Mouse (Mus musculus): ENCODE results near the gene Cmtm2a. TPM values are rescaled to one million over a fixed set of nuclear protein-coding genes. Genes with fewer than 3 reads are reported as not detected.

Cmtm2a gene
- polyA plus RNA-seq (2017; shearing (Covaris generic)), result not detected

DNA sequence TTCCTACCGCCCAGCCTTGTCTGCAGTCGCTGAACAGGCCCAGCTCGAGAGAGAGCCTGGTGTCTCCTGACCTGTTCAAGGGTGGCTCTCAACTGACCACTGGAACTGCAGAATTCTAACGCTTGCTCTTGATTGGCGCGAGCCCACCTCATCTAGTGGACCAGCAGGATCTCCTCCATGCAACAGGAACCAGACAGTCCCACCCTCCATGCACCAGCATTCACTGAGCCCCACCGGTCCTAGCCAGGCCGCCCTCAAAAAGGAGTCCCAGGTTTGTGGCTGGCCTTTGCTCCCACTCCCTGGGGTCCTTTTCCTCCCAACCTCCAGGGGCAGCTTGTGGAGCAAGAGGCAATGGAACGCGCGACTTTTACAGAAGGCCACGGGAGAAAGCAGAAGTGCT is at the start of gene Cmtm2a:
Cmtm2a (minus strand) TSS at position 101 of the 400 bp plus-strand sequence.

DNA sequence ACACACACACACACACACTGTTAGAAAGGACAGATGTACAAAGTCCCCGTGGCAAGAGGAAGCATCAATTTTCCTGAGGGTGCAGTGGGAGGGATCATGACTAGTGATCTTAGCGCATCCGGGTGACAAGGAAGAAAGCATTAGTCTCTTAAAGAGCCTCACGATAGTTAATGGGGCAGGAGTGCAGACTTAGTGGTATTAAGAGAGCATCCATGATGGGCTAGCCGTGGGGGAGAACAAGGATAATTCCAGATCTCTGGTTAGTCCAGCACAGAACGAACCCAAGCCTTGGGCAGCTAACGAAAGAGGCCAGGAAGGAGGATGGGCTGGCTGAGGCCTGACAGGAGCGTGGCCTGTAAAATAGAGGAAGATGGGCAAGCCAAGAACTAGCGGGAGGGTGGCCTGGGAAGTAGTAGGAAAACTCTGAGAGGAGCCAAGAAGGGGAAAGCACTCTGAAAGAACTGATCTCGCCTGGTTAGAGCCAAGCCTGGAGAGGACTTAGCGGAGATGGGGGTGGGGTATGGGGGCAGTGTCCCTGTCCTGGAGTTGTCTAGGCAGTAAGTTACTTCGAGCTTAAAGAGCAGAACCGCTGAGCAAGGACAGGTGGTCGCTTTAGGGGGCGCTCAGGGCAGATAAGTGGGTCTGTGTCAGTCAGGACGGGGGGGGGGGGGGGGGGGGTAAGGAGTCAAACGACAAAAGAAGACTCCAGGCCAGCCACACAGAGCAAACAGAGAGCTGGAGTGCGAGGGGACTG is 46.4 kb upstream of the Cmtm2a start, which contains the start of gene Cmtm3:
Cmtm3 (plus strand) TSS at position 182 of the 754 bp plus-strand sequence.

DNA sequence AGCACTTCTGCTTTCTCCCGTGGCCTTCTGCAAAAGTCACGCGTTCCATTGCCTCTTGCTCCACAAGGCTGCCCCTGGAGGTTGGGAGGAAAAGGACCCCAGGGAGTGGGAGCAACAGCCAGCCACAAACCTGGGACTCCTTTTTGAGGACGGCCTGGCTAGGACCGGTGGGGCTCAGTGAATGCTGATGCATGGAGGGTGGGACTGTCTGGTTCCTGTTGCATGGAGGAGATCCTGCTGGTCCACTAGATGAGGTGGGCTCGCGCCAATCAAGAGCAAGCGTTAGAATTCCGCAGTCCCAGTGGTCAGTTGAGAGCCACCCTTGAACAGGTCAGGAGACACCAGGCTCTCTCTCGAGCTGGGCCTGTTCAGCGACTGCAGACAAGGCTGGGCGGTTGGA is 28.9 kb upstream of the Cmtm2a start, which contains the start of gene Cmtm2b:
Cmtm2b (plus strand) TSS at position 301 of the 400 bp plus-strand sequence.

DNA sequence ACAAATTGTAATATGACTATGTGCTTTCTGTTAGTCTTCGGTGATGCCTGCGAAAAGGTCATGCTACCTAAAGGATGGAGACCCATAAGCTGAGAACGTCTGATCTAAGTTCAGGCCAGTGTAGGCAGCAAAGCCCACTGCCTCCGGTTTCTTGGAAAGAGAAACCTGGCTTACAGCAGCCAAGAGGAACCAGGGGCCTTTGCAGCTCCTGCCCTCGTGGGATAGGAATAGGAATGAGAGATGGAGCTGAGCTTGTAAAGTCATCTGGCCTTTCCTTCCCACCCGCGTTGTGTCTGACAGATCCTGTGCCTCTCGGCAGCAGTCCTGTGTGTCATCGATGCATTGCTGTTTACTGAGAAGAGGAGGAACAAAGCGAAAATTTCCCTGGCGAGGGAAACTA is 28.3 kb upstream of the Cmtm2a start, which contains the start of gene Gm11020:
Gm11020 (plus strand) TSS at position 301 of the 400 bp plus-strand sequence.

DNA sequence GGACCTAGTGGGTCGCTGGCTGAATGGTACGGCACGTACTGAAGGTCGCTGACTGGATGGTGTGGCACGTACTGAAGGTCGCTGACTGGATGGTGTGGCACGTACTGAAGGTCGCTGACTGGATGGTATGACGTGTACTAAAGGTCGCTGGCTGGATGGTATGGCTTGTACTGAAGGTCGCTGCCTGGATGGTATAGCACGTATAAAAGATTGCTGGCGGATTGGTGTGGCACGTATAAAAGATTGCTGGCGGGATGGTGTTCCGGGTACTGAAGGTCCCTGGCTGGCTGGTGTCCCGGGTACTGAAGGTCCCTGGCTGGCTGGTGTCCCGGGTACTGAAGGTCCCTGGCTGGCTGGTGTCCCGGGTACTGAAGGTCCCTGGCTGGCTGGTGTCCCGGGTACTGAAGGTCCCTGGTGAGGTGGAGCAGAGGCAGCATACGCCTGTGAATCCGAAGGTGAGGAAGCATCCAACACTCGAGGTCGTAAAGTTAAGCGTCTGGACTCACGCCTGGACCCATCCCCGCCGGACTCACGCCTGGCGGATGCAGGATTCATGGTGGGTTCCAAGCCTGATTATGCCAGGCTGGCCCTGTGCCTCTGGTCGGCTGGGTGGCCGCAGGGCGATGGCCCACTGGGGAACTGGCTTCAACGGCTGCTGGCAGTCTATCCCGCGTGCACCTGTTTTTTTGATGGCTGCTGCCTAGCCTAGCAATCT is 16.6 kb upstream of the Cmtm2a start, which contains the start of the genes Gm45711 and Cmtm1:
Gm45711 (minus strand) TSS at position 641 of the 715 bp plus-strand sequence.
Cmtm1 (minus strand) TSS at position 705 of the 715 bp plus-strand sequence.

DNA sequence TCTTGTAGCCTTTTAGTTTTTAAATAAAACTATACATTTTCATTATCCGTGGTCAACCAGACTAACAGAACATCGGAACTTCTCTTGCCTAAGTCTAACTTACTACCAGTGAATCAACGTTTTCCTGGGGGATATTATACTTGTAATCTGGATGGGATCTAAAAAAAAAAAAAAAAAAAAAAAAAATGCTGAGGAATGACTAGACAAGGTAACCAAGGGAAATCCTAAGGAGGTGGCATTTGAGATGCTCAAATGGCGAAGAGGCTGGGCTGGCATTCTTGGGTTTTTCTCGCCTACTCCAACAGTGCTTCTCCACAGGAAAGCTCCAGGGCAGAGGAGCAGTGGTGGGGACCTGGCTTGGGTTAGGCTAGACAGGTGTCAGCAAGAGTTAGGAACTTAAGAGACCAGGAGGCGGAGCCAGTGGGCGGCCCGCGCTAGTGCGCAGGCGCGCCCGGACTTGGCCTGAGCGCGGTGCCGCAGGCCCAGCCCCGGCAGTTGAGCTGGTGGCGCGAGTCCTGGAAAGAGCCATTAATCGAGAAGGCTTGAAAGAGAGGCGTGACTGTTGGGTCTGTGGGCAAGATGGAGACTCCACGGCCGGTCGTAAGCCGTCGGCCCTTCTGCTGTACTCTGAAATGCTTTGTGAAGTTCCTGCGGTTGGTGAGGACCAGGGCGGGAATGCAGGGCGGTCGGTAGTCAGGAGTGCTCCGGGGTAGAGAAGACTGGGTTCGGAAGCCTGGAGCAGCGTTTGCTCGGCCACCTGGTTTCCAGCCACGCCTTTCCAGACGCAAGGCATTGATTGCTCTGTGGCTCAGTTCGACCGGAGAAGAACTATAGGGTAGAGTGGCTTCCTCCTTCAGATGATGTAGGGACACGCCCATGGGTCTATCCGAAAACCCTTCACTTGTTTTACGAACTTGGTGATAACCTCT is 42.3 kb downstream of the Cmtm2a start, which contains the start of gene Cklf:
Cklf (plus strand) TSS at position 423 of the 929 bp plus-strand sequence.

DNA sequence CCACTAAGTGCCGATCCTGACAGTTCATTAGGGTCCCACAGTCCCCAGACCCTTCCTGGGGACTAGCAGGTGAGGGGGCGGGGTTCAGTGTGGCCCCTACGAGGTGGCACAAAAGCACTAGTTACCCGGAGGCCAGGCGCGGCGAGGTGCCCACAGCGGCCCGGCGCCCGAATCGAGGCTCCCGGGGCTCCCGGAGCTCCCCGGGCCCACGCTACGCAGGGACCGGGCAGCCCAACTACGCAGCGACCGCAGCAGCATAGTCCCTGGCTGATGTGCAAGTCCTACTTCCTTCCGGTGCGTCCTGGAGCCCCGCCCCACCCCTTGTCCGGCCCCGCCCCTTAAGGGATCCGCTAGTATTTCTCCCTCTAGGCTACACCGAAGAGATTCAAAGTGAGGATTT is 44.7 kb downstream of the Cmtm2a start, which contains the start of gene Tk2:
Tk2 (minus strand) TSS at position 283 of the 400 bp plus-strand sequence.

Other genes starting within 250 kb of the Cmtm2a start
- not detected for gene Cdh5, start 191.6 kb downstream of the Cmtm2a start, polyA plus RNA-seq (2017; shearing (Covaris generic))
- gene Bean1, start 122.7 kb downstream of the Cmtm2a start, polyA plus RNA-seq (2017; shearing (Covaris generic)), result not detected
- 66.9 TPM for gene Tk2, start 44.6 kb downstream of the Cmtm2a start, polyA plus RNA-seq (2017; shearing (Covaris generic))
- gene Cklf, start 42.3 kb downstream of the Cmtm2a start, polyA plus RNA-seq (2017; shearing (Covaris generic)), result 80.1 TPM
- gene Gm45711, start 16.9 kb upstream of the Cmtm2a start, polyA plus RNA-seq (2017; shearing (Covaris generic)), result not detected
- gene Cmtm1, start 17.0 kb upstream of the Cmtm2a start, polyA plus RNA-seq (2017; shearing (Covaris generic)), result not detected
- gene Gm11020, start 28.4 kb upstream of the Cmtm2a start, polyA plus RNA-seq (2017; shearing (Covaris generic)), result not detected
- not detected for gene Cmtm2b, start 29.0 kb upstream of the Cmtm2a start, polyA plus RNA-seq (2017; shearing (Covaris generic))
- gene Cmtm3, start 46.2 kb upstream of the Cmtm2a start, polyA plus RNA-seq (2017; shearing (Covaris generic)), result 9.0 TPM
- 0.71 TPM for gene Cmtm4, start 102.6 kb upstream of the Cmtm2a start, polyA plus RNA-seq (2017; shearing (Covaris generic))
- gene Dync1li2, start 149.9 kb upstream of the Cmtm2a start, polyA plus RNA-seq (2017; shearing (Covaris generic)), result 64.1 TPM
- not detected for gene Terb1, start 216.7 kb upstream of the Cmtm2a start, polyA plus RNA-seq (2017; shearing (Covaris generic))
- gene Nae1, start 241.5 kb upstream of the Cmtm2a start, polyA plus RNA-seq (2017; shearing (Covaris generic)), result 83.2 TPM
- 3.1 TPM for gene Car7, start 241.5 kb upstream of the Cmtm2a start, polyA plus RNA-seq (2017; shearing (Covaris generic))